Mouse (Mus musculus) effector memory CD4-positive, alpha-beta T cell, adult 5 months (primary cell): Measurements from ENCODE around the gene Olfr1361. TPM values are rescaled to one million over a fixed set of nuclear protein-coding genes. Genes with fewer than 3 reads are reported as not detected.

Source experiments
- polyA plus RNA-seq: library from polyadenylated mRNA; unstranded; fragments of 100-300 nt; shearing (Covaris generic); gene quantifications from one replicate; pipeline ENCODE4 v1.2.1, GENCODE M21; 2017

Olfr1361 gene
- polyA plus RNA-seq, result not detected

GRCm38 (mm10) chr13:21663286-21663685 lies at the start of gene Olfr1361:
TSS of gene Olfr1361 (minus strand) at chr13:21663386.

GRCm38 (mm10) chr13:21697811-21698210 lies 34.6 kb upstream of the Olfr1361 start, which contains the start of gene Olfr1359:
TSS of gene Olfr1359 (plus strand) at chr13:21698111.

GRCm38 (mm10) chr13:21677305-21677704 lies 14.1 kb upstream of the Olfr1361 start, which contains the start of gene Olfr1360:
TSS of gene Olfr1360 (minus strand) at chr13:21677405.

GRCm38 (mm10) chr13:21642418-21642817 lies 20.8 kb downstream of the Olfr1361 start, which contains the start of gene Olfr11:
TSS of gene Olfr11 (minus strand) at chr13:21642518.

GRCm38 (mm10) chr13:21613922-21614321 lies 49.3 kb downstream of the Olfr1361 start, which contains the start of gene Olfr1362:
TSS of gene Olfr1362 (minus strand) at chr13:21614022.

Other genes with a start within 250 kb of the Olfr1361 start
- gene Pgbd1, start 222.3 kb downstream of the Olfr1361 start, polyA plus RNA-seq, result 0.21 TPM
- gene Zscan26, start 209.7 kb downstream of the Olfr1361 start, polyA plus RNA-seq, result 7.0 TPM
- gene Nkapl, start 194.9 kb downstream of the Olfr1361 start, polyA plus RNA-seq, result not detected
- gene Zkscan4, start 184.5 kb downstream of the Olfr1361 start, polyA plus RNA-seq, result not detected
- gene Gm10065, start 183.9 kb downstream of the Olfr1361 start, polyA plus RNA-seq, result not detected
- 0.20 TPM for gene AK157302, start 168.2 kb downstream of the Olfr1361 start, polyA plus RNA-seq
- 5.8 TPM for gene Gm11273, start 162.0 kb downstream of the Olfr1361 start, polyA plus RNA-seq
- 3.2 TPM for gene Zkscan8, start 132.3 kb downstream of the Olfr1361 start, polyA plus RNA-seq
- not detected for gene Olfr1366, start 120.6 kb downstream of the Olfr1361 start, polyA plus RNA-seq
- not detected for gene Olfr1535, start 103.5 kb downstream of the Olfr1361 start, polyA plus RNA-seq
- not detected for gene Olfr1364, start 81.6 kb downstream of the Olfr1361 start, polyA plus RNA-seq
- not detected for gene Olfr1362, start 49.4 kb downstream of the Olfr1361 start, polyA plus RNA-seq
- not detected for gene Olfr11, start 20.9 kb downstream of the Olfr1361 start, polyA plus RNA-seq
- gene Olfr1360, start 14.0 kb upstream of the Olfr1361 start, polyA plus RNA-seq, result not detected
- not detected for gene Olfr1359, start 34.7 kb upstream of the Olfr1361 start, polyA plus RNA-seq
- not detected for gene Hist1h2bl, start 52.8 kb upstream of the Olfr1361 start, polyA plus RNA-seq
- gene Hist1h2ai, start 53.0 kb upstream of the Olfr1361 start, polyA plus RNA-seq, result not detected
- gene Hist1h3h, start 54.3 kb upstream of the Olfr1361 start, polyA plus RNA-seq, result not detected
- not detected for gene Hist1h2bm, start 58.7 kb upstream of the Olfr1361 start, polyA plus RNA-seq
- not detected for gene Hist1h4j, start 71.7 kb upstream of the Olfr1361 start, polyA plus RNA-seq
- not detected for gene Hist1h4k, start 87.1 kb upstream of the Olfr1361 start, polyA plus RNA-seq
- not detected for gene Hist1h2ak, start 90.4 kb upstream of the Olfr1361 start, polyA plus RNA-seq
- gene Hist1h2bn, start 90.7 kb upstream of the Olfr1361 start, polyA plus RNA-seq, result 1.1 TPM
- gene Hist1h1b, start 117.2 kb upstream of the Olfr1361 start, polyA plus RNA-seq, result 0.70 TPM
- 2.5 TPM for gene Hist1h3i, start 120.0 kb upstream of the Olfr1361 start, polyA plus RNA-seq
- gene Hist1h2an, start 123.8 kb upstream of the Olfr1361 start, polyA plus RNA-seq, result not detected
- not detected for gene Hist1h2bp, start 124.1 kb upstream of the Olfr1361 start, polyA plus RNA-seq
- gene Hist1h2bq, start 146.8 kb upstream of the Olfr1361 start, polyA plus RNA-seq, result 4.2 TPM
- 3.7 TPM for gene Hist1h2ao, start 147.1 kb upstream of the Olfr1361 start, polyA plus RNA-seq
- gene Hist1h4m, start 148.4 kb upstream of the Olfr1361 start, polyA plus RNA-seq, result 31.4 TPM
- 21.6 TPM for gene Hist1h4n, start 168.8 kb upstream of the Olfr1361 start, polyA plus RNA-seq
- gene Hist1h2ap, start 170.1 kb upstream of the Olfr1361 start, polyA plus RNA-seq, result 37.5 TPM
- gene Hist1h2br, start 170.4 kb upstream of the Olfr1361 start, polyA plus RNA-seq, result 3.9 TPM